Mouse (Mus musculus) hindbrain, embryonic 16.5 days (tissue): ENCODE measurements at regions not wholly inside any gene's neighbourhood (a gene's known extent, or its start where the extent isn't known, plus 50 kb on each side); places are given as distances from the start of the nearest gene placed in this dataset.
A peak's percentile ranks its signal among the peaks of the same experiment; 100 is the strongest.

Source experiments
- ATAC-seq: fragments of 200-750 bp; cut with Nextera tagmentation; 2 replicates; pipeline ENCODE4 v1.8.0; 2017; ENCODE audit warnings: moderate TSS enrichment, moderate library complexity
- H3K27ac ChIP-seq: fragments of 300-500 bp; sonication (generic); 2 replicates; pipeline ENCODE4 v1.5.1; 2014; ENCODE audit warnings: low read depth, mild to moderate bottlenecking, control low read depth, low read length, moderate library complexity
- H3K27me3 ChIP-seq: fragments of 300-500 bp; sonication (generic); replicated peaks from 2 replicates; pipeline ENCODE4 v1.6.1; 2014; ENCODE audit warnings: low read length; ENCODE audit not compliant: control insufficient read depth, insufficient read depth
- H3K36me3 ChIP-seq: fragments of 300-500 bp; sonication (generic); 2 replicates; pipeline ENCODE4 v1.6.1; 2014; ENCODE audit warnings: mild to moderate bottlenecking, low read length, moderate library complexity, mixed read lengths; ENCODE audit not compliant: control insufficient read depth, insufficient read depth
- H3K4me1 ChIP-seq: fragments of 300-500 bp; sonication (generic); 2 replicates; pipeline ENCODE4 v1.6.1; 2014; ENCODE audit warnings: low read depth, low read length; ENCODE audit not compliant: control insufficient read depth, insufficient read depth
- H3K4me2 ChIP-seq: fragments of 300-500 bp; sonication (generic); 2 replicates; pipeline ENCODE4 v1.6.1; 2014; ENCODE audit warnings: mild to moderate bottlenecking, low read length, control low read depth, moderate library complexity
- H3K4me3 ChIP-seq: fragments of 300-500 bp; sonication (generic); 2 replicates; pipeline ENCODE4 v1.5.1; 2014; ENCODE audit warnings: mild to moderate bottlenecking, low read length, control low read depth, moderate library complexity
- H3K9ac ChIP-seq: fragments of 300-500 bp; sonication (generic); 2 replicates; pipeline ENCODE4 v1.6.1; 2014; ENCODE audit warnings: low read depth, mild to moderate bottlenecking, control low read depth, low read length, moderate library complexity
- H3K9me3 ChIP-seq: fragments of 300-500 bp; sonication (generic); 2 replicates; pipeline ENCODE4 v1.6.1; 2014; ENCODE audit warnings: mild to moderate bottlenecking, low read length, moderate library complexity; ENCODE audit not compliant: control insufficient read depth
- WGBS: fragments of 180-500 bp; shearing (Covaris S2); extraction: QIAGEN DNeasy Blood & Tissue Kit; methylation state at CpG from one replicate; pipeline ENCODE4 v1.1.7; 2014; 5-methylcytosine and 5-hydroxymethylcytosine counted together

DNA sequence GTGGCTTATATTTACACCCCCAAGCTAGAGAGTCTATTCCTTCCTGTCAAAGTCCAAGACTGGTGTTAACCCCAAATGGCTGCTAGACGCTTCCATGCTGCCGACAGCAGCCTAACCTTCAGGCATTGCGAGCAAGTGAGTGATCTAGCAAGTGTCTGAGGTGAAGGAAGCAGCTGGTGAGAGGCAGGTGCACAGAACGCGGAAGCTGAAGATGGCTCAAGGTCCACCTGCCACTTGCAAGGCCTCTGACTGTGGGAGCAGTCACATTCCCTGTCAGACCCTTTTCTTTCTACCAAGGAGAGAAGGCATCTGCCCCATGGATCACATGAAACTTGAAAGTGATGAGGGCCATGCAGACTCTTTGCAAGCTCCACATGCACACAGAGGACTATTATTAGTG lies 193.1 kb upstream of the Lpp start:
- no peaks in the 10 kb centered on the region for H3K27me3 ChIP-seq
- WGBS: 93% methylated on average over 5 of the region's 5 CpGs
- no peaks in the 10 kb centered on the region for H3K9me3 ChIP-seq
- ATAC-seq: no peak
- H3K4me2 ChIP-seq: no peak overlapping the region
- H3K27ac ChIP-seq: no peak overlapping the region
- H3K36me3 ChIP-seq: no peaks in the 10 kb centered on the region
- no peak overlapping the region for H3K4me3 ChIP-seq
- H3K4me1 ChIP-seq: no peaks in the 10 kb centered on the region
- no peak overlapping the region for H3K9ac ChIP-seq

DNA sequence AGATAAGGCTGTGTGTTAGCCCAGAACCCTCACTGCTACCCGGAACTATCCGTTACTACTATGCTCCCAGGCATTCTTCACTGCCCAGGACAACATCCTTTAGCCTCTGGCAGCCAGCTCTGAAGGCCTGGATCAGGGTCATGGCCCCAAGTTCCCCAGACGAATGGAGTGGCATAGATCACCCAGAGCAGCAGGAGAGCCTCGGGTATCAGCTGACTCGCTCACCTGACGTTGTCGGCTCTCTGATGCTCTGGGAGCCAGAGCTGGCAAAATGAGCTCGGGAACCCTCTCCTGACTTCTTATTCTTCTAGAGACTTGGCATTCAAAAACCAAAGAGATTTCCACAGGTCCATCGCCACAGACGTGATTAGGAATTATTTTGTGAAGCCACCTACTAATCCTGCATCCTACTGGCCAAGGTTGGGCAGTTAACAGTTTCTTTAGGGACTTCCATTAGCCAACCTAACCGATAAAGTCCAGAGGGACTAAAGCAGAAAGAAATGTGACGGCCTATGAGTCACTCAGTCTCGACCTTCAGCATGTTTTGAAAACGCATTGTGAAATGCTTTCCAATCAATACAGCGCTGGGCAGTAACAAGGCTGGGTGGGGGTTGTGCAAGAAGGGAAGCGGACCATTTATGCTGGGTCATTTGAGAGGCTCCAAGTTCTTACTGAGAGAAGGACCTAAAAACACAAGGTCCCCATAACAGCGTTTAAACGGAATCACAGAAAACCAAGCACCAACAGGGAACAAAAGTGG lies 193.7 kb upstream of the Lpp start:
- ATAC-seq: no peak
- Histone ChIP-seq H3K4me1 (no peaks in the 10 kb centered on the region), H3K4me2 (no peak overlapping the region), H3K9ac (no peak overlapping the region), H3K27ac (no peak overlapping the region), H3K4me3 (no peak overlapping the region), H3K36me3 (no peaks in the 10 kb centered on the region), H3K27me3 (no peaks in the 10 kb centered on the region), H3K9me3 (no peaks in the 10 kb centered on the region)
- 85% methylated on average over 18 of the region's 18 CpGs for WGBS

DNA sequence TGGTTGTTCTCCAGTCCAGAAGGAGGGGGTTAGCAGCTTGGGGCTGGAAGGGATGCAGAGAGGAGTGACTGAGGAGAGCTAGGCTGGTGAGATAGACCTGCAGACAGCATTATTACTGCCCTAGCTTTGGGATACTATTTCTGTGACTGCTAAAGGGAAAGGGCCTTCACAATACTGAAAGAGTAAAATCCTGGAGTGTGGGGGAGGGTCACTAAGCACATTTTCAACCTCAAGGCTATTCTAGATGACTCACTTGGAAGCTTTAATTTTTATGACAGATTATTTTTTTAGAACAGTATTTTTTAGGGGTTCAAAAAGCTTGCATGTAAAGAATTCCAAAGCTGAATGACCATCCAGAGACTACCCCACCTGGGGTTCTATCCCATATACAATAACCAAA lies 195.0 kb upstream of the Lpp start:
- no peak for ATAC-seq
- Histone ChIP-seq H3K4me3 (no peak overlapping the region), H3K4me2 (no peak overlapping the region), H3K4me1 (no peaks in the 10 kb centered on the region), H3K36me3 (no peaks in the 10 kb centered on the region), H3K9ac (no peak overlapping the region), H3K27ac (no peak overlapping the region), H3K9me3 (no peaks in the 10 kb centered on the region), H3K27me3 (no peaks in the 10 kb centered on the region)

DNA sequence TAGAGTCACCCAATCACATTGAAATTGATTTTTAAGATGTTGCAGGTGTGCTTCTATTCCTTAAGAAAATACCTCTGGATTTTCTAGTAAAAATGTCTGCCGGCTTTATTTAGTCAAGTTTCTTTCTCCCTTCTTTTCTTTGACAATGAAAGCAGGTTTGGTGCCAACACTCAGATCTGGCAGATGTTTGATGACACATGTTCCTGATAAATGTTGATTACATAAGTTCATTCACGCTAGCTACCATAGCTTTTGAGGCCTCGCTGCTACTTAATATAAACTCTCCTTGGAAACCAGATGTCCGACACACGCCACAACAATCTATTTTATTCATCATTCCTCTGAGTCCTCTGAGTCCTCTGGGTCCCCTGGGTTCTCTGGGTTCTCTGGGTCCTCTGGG lies 195.7 kb upstream of the Lpp start:
- Histone ChIP-seq H3K9ac (no peak overlapping the region), H3K36me3 (no peaks in the 10 kb centered on the region), H3K27me3 (no peaks in the 10 kb centered on the region), H3K4me3 (no peak overlapping the region), H3K4me1 (no peaks in the 10 kb centered on the region), H3K9me3 (no peaks in the 10 kb centered on the region), H3K4me2 (no peak overlapping the region), H3K27ac (no peak overlapping the region)
- no peak for ATAC-seq
- WGBS: 89% methylated on average over 5 of the region's 5 CpGs

DNA sequence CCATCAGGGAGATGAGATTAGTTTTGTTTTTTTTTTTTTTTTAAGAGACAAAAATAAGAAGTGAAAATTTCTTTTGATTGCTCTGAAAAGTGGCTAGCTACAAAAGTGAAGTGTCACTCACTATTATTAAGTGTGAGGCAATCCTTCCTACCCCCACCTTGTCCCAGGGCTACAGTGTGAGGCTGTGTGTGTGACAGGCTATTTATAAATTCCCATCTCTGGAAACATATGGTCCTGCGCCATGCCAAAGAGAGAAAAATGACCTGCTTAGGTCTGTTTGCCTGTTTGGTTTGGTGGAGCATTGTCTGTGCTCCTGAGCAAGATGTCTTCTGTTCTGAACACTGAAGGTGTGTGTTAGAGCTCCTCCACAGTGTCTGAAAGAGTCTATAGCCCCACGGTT lies 199.4 kb upstream of the Lpp start:
- Histone ChIP-seq H3K9me3 (no peaks in the 10 kb centered on the region), H3K9ac (no peak overlapping the region), H3K4me3 (no peak overlapping the region), H3K27me3 (no peaks in the 10 kb centered on the region), H3K4me2 (no peak overlapping the region), H3K4me1 (no peaks in the 10 kb centered on the region), H3K27ac (no peak overlapping the region), H3K36me3 (no peaks in the 10 kb centered on the region)
- no peak for ATAC-seq
- 85% methylated on average over 2 of the region's 2 CpGs for WGBS

DNA sequence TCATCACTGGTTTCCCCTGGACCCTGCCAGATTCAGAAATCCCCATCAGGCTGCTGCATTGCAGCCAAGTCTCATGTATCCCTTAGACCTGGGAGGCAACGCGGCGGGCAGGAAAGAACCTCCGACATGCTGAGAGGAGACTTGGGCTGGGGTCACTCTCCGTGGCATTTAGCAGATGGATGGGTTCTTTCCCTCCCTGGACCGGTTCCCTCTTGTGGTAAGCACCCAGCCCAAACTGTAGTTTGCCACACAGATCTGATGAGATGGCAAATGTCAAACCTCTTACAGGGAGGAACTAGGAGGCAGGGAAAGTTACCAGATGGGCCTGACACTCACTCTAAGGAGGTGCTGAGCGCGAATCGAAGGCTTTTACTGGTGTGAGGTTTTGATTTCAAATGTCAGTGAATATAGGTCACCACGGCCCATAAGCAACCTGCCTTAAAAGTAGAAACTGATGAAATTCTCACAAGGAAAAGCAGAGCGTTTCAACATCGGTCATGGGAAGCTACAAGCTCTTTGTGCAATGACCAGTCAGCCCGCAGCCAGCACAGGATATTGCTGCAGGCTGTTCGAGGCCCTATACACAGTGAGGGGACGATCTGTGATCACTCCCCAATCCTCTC lies 199.9 kb upstream of the Lpp start:
- WGBS: 65% methylated on average over 15 of the region's 15 CpGs
- Histone ChIP-seq H3K9me3 (no peaks in the 10 kb centered on the region), H3K4me1 (no peaks in the 10 kb centered on the region), H3K27ac (no peak overlapping the region), H3K36me3 (no peaks in the 10 kb centered on the region), H3K4me3 (no peak overlapping the region), H3K9ac (no peak overlapping the region), H3K4me2 (no peak overlapping the region), H3K27me3 (no peaks in the 10 kb centered on the region)
- ATAC-seq: peak; percentile 9; the same call in 1 of the 2 replicates

DNA sequence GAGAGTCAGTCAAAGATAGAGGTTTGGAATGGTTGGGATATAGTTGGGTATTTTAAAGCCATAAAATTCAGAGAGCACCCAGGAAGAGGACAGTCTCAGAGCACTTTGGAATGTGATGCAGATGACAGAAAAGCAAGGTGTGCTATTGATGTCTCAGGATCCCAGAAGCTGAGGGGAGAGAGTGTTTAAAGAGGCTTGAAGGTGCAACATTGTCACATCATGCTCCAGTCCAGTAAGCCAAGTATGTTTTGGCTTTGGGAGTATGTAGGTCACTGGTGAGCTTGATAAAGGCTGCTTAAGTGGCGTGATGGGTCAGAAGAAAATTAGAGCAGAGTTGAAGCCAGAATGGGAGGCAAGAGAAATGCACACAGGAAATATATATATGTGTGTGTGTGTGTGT lies 201.3 kb upstream of the Lpp start:
- H3K27ac ChIP-seq: no peak overlapping the region
- H3K4me2 ChIP-seq: no peak overlapping the region
- no peak overlapping the region for H3K9ac ChIP-seq
- no peaks in the 10 kb centered on the region for H3K4me1 ChIP-seq
- 100% methylated on average over 1 of the region's 1 CpGs for WGBS
- no peaks in the 10 kb centered on the region for H3K9me3 ChIP-seq
- H3K4me3 ChIP-seq: no peak overlapping the region
- no peaks in the 10 kb centered on the region for H3K36me3 ChIP-seq
- no peaks in the 10 kb centered on the region for H3K27me3 ChIP-seq
- ATAC-seq: no peak

DNA sequence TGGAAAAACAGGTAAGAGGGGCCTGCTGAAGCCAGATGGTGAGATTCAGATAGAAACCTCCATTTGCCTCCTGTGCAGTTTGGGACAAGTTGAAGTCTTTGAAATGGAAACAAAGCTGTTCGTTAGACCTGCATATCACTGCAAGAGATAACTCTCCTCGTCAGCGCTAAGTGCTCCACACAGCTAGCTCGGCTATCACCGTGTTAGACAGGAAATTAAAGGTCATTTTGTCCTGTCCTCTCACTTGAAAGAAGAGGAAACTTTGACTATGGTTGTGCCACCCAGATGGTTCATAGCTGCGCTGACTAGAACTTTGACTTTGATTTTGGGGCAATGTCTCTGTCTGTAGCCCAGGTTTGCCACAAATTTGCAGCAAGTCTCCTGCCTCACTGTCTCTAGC lies 198.5 kb upstream of the Bcl6 start:
- Histone ChIP-seq H3K36me3 (no peaks in the 10 kb centered on the region), H3K9ac (no peak overlapping the region), H3K4me1 (no peaks in the 10 kb centered on the region), H3K27ac (no peak overlapping the region), H3K27me3 (no peaks in the 10 kb centered on the region), H3K4me3 (no peak overlapping the region), H3K4me2 (no peak overlapping the region), H3K9me3 (no peaks in the 10 kb centered on the region)
- ATAC-seq: no peak
- 89% methylated on average over 6 of the region's 6 CpGs for WGBS

DNA sequence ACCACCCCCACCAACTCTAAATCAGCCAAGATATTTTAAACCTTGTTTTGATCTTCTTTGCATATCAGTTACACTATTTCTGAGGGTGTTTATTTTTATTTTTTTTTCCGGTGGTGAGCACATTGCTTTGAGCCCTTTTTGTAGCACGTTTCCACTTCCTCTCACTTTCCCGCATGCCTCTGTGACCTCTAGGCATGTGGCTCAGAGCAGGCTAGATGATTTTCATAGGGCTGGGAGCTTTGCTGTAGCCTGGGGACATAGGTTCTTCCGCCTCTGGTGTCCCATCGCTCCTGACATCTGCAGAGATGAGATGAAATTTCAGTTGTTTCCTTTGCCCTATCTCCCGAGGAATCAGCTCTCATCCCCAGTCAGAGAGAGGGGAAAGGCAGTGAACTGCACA lies 197.3 kb upstream of the Bcl6 start:
- Histone ChIP-seq H3K4me1 (no peaks in the 10 kb centered on the region), H3K4me3 (no peak overlapping the region), H3K36me3 (no peaks in the 10 kb centered on the region), H3K27ac (no peak overlapping the region), H3K9ac (no peak overlapping the region), H3K9me3 (no peaks in the 10 kb centered on the region), H3K27me3 (no peaks in the 10 kb centered on the region), H3K4me2 (no peak overlapping the region)
- 75% methylated on average over 6 of the region's 6 CpGs for WGBS
- ATAC-seq: no peak
